Mouse (Mus musculus) megakaryocyte, embryonic 14.5 days (primary cell): ENCODE data around the gene Pkib.

ENCODE experiments used
- FLI1 ChIP-seq: IDR thresholded peaks from 2 replicates; pipeline ENCODE4 v1.6.1; 2012; ENCODE audit warnings: low read length, inconsistent platforms, mixed read lengths
- GATA1 ChIP-seq: IDR thresholded peaks from 3 replicates; pipeline ENCODE4 v1.6.1; 2012; ENCODE audit warnings: mixed read lengths, low read length, inconsistent platforms, borderline replicate concordance

DNA sequence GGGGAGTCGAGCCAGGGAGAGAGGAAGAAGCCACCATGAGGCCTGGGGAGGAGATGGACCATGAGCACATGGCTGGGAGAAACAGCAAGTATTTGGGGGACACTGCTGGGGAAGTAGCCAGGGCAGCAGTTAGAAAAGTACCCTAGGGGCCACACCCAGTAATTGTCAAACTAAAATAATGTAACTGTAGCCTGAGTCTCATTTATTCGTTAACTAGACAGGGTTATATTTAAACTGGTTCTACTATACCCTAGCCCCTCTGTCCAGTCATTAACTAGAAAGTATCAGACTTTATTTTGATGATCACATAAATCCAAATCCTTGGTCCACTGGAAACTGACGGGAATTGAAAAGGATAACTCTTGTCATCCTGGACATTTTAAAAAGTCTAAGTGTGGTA lies 7.8 kb downstream of the Pkib start:
- TF ChIP-seq FLI1 (no peak), GATA1 (no peak)
